Mouse (Mus musculus) splenic B cell, adult 2 months (primary cell): ENCODE results near the gene Olfr545.
"Not testable (repeated sequence)": the region's sequence is repeated elsewhere in the genome, so short reads cannot be mapped to it uniquely, and the experiment has no call there.

ENCODE experiments used
- DNase-seq: peaks from one replicate; pipeline ENCODE4 v3.0.0-alpha.2; 2011; ENCODE audit warnings: low read depth, low spot score
- H3K27me3 ChIP-seq: 2 replicates; pipeline ENCODE4 v1.6.1; 2012; ENCODE audit warnings: mild to moderate bottlenecking, low read length, moderate library complexity, mixed read lengths; ENCODE audit not compliant: control insufficient read depth, poor library complexity, insufficient read depth, severe bottlenecking
- H3K36me3 ChIP-seq: 2 replicates; pipeline ENCODE4 v1.6.1; 2012; ENCODE audit warnings: mild to moderate bottlenecking, low read length, moderate library complexity, mixed read lengths; ENCODE audit not compliant: control insufficient read depth, poor library complexity, insufficient read depth, severe bottlenecking

The Olfr545 gene

DNA sequence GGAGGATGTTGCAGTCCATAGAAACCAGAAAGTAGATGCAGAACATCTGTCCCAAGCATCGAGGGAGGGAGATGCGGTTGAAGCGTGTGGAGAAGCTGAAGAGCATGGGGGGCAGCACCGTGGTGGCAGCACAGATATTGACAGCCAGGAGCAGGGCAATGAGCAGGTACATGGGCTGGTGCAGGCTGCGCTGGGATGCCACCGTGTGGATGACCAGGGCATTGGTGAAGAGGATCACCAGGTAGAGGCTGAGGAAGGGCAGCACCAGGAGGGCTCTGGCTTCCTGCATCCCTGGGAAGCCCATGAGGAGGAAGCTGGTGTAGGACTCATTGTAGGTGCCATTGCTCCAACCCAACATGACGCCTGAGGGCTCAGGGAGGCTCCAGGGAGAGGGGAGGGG lies 5.0 kb downstream of the Olfr545 start:
- H3K36me3 ChIP-seq, H3K27me3 ChIP-seq, DNase-seq: not testable (repeated sequence)

DNA sequence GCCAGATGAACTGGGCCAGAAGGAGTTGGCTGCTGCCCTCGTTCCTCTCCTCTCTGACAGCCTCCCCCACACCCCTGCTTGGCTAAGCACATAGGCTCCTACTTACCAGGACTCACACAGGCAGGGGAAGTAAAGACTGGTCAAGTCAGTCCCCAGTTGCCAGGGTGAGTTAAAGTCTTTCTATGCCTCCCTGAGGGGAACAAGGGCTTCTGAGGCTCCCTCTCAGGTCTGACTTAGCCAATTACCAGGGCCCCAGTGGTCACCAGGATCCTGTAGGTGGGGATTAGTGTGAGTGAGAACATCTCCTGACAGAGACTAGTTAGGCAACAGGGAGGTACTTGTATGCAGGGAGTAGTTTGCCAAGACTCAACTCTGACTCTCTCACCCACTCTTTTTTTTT lies 11.2 kb downstream of the Olfr545 start, which contains the start of gene Olfr544:
Gene Olfr544 (minus strand): TSS at position 153 of the 400 bp plus-strand sequence.
- Histone ChIP-seq H3K36me3 (no peaks in the 10 kb centered on the region), H3K27me3 (no peaks in the 10 kb centered on the region)
- no peak for DNase-seq

DNA sequence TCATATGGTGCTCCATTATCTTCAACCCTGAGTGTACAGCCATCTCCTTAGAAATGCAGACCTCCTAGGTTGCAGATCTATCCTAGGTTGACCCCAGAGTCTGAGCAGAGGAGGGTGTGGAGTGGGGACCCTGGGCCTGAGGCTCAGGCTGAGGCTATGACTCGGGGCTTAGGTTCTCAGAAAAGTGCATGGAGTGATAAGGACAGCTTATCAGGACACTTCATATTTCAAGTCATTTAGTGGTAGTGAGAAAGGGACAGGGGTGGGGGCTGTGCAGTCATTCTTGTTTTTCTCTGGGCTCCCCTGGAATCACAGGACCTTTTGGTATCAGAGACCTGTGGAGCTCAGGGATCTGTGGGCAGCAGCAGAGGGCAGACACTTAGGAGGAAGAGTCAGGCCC lies 13.3 kb downstream of the Olfr545 start:
- Histone ChIP-seq H3K36me3 (no peaks in the 10 kb centered on the region), H3K27me3 (no peaks in the 10 kb centered on the region)
- DNase-seq, result no peak

DNA sequence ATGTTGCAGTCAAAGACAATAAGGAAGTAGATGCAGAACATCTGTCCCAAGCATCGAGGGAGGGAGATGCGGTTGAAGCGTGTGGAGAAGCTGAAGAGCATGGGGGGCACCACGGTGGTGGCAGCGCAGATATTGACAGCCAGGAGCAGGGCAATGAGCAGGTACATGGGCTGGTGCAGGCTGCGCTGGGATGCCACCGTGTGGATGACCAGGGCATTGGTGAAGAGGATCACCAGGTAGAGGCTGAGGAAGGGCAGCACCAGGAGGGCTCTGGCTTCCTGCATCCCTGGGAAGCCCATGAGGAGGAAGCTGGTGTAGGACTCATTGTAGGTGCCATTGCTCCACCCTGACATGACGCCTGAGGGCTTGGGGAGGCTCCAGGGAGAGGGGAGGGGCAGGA lies 14.6 kb downstream of the Olfr545 start:
- H3K27me3 ChIP-seq, H3K36me3 ChIP-seq, DNase-seq: not testable (repeated sequence)

DNA sequence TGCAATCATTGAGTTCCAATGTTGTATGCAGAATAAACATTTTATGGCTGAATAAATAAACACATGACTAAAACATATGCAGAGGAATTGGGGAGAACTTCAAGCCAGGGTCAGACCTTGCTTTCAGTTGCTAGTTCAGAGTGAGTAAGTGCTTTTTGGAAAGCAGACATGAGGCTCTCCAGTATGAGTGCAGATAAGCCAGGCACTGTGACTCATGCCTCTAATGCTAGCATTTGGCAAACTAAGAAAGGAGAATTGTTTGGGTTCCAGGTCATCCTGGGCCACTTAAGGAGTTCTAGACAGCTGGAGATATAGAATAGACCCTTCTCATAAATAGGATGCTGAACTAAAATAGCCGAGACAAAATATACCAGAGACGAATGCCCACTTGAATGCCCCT lies 15.7 kb downstream of the Olfr545 start:
- no peak for DNase-seq

GRCm38 (mm10) chr7:102481579-102481978 lies 17.8 kb downstream of the Olfr545 start, which contains the start of gene Olfr543:
Olfr543 (minus strand) TSS chr7:102481679.
- Histone ChIP-seq H3K27me3 (no peaks in the 10 kb centered on the region), H3K36me3 (no peaks in the 10 kb centered on the region)
- no peak for DNase-seq

More for the DNA sequence above, 15.7 kb downstream of the Olfr545 start:
- H3K36me3 ChIP-seq, result no peaks in the 10 kb centered on the region
- no peaks in the 10 kb centered on the region for H3K27me3 ChIP-seq

DNA sequence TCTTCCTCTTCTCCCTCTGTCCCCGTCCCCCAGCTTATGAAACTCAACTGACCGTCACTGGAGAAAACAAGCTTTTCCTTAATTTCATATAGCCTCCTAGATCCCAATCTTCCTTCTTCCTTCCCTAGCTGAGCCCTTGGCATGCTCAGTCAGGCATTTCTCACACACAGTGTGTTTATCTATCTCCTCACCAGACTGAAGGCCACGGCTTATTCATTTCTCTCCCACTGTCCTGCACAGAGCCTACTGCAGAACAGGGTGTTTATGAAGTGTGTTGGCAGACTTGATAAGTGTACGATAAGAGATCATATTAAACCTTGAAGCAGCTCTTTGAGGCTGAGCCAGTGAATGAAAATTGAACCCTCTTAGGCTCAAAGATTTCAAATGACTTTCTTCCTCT lies 18.6 kb downstream of the Olfr545 start:
- DNase-seq, result no peak
- Histone ChIP-seq H3K27me3 (no peaks in the 10 kb centered on the region), H3K36me3 (no peaks in the 10 kb centered on the region)

- Histone ChIP-seq H3K27me3 (no peaks in the 10 kb centered on the region), H3K36me3 (no peaks in the 10 kb centered on the region)
- no peak for DNase-seq
Observed at GRCm38 (mm10) chr7:102479368-102480078, 19.9 kb downstream of the Olfr545 start.

DNA sequence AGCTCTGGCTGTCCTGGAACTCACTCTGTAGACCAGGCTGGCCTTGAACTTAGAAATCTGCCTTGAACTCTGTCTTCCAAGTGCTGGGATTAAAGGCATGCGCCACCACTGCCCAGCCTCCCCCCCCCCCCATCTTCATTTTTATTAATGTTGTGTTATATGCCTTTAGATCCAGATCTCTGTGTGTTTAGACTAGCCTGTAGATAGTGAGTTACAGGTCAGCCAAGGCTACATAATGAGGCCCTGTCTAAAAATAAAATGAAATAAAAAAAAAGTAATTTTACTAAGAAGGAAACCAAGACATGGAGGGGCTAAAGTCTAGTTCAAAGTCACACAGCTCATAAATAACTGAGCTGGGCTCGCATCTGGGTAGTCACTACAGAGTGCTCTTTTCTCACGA lies 20.4 kb downstream of the Olfr545 start:
- Histone ChIP-seq H3K27me3 (no peaks in the 10 kb centered on the region), H3K36me3 (no peaks in the 10 kb centered on the region)
- no peak for DNase-seq

DNA sequence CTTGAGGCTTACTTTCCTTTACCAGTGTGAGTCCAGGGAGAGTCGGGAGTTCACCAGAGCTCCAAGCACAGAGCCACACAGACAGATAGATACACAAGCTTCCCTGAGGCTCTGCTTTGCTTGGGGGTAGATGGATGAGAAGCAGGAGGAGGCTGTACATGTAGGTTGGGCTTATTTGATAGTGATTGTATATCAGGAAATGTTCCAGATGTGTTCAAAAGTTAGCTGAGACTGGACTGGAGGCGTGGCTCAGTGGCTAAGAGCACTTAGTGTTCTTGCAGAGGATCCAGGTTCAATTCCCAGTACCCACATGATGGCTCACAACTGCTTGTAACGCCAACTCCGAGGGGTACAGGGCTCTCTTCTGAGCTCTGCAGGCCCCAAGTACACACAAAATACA lies 20.9 kb downstream of the Olfr545 start:
- Histone ChIP-seq H3K27me3 (no peaks in the 10 kb centered on the region), H3K36me3 (no peaks in the 10 kb centered on the region)
- DNase-seq, result no peak

DNA sequence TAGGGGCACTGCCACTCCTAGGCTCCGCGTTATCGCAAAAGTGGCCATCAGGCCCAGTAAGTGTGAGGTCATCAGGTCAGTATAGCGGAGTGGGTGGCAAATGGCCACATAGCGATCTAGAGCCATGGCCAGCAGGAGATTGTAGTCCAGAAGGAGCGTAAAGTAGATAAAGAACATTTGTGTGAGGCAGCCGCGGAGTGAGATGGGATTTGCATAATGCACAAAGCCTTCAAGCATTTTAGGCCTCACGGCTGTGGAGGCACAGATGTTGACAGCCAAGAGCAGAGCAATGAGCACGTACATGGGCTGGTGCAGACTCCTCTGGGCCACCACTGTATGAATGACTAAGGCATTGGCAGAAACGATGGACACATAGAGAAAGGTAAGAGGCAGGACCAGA lies 22.0 kb downstream of the Olfr545 start:
- Histone ChIP-seq H3K27me3 (no peaks in the 10 kb centered on the region), H3K36me3 (no peaks in the 10 kb centered on the region)
- DNase-seq, result no peak

- DNase-seq, result no peak
- H3K27me3 ChIP-seq, result no peaks in the 10 kb centered on the region
- H3K36me3 ChIP-seq, result no peaks in the 10 kb centered on the region
Observed at GRCm38 (mm10) chr7:102476601-102477000, 22.8 kb downstream of the Olfr545 start.

DNA sequence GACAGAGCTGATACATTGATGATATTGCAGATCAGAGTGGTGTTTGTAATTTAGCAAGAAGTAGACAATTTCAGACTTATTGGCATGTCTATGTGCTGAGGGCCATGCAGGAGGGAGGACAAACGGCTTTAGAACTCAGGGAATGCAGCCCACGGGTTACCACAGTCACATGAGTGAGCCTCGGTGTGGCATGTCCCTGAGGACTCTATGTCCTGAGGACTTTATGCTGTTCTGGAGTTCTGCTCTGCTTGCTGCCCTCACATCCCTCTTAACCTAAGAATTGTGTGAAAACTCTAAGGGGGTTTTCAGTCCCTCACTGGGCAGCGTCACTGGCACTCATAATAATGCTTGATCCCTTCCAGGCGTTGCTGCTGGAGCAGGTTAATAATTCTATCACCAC lies 26.7 kb downstream of the Olfr545 start:
- H3K27me3 ChIP-seq, result no peaks in the 10 kb centered on the region
- DNase-seq, result no peak

DNA sequence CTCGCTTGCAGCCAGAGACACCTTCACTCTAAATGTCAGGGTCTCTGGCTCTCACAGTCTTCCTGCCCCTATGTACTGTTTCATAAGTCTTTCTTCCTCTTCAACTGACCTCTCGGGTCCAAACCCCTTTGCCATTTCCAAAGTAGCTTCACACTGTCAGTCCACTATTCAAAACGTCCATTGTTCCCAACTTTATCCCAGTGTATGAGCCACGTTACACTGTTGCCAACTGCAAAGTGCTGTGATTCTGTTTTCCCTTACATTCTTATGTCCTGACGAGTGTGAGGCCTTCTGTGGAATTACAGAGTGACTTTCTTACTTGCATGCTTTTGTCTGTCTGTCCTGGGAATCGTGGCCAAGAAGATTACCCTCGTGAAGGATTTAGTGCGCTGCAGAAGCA lies 31.8 kb downstream of the Olfr545 start:
- no peaks in the 10 kb centered on the region for H3K27me3 ChIP-seq

More for the DNA sequence above, 26.7 kb downstream of the Olfr545 start:
- H3K36me3 ChIP-seq, result peaks cover 3% of the 10 kb centered on the region; the same call in 1 of the 2 replicates

DNA sequence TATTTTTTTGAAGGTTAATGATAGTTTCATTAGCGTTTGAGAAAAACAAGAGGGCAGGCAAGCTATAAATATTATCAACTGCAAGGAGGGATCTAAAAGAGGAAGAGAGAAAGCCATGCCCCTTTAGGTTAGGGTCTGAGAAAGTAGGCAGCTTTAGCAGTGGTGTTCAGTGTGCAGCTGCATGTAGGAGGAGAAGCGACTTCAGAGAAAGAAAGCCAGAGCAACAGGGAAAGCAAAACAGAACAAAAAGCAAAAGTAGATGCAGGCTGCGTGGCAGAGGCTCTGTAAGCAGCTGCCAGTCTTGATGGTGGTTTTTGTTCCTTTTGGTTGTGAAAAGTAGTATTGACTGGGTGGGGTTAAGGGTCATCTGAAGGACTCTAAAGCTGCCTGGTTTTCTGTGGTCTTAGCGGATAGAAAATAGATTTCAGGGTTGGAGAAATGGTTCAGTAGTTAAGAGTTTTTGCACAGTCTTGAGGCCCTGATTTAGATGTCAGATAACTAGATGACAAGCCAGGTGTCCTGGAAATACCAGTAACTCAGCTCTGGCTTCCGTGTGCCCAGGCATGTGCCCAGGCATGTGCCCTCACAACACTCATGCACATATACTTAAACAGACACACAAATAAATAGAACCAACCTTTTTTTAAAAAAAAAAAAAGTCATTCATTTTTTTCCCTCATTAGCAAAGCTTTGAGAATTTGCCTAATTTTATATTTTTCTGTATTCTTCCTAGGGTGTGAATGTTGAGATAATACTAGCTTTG lies 40.6 kb downstream of the Olfr545 start:
- peak; percentile 64 for DNase-seq
- H3K36me3 ChIP-seq, result no peaks in the 10 kb centered on the region; the same call in 1 of the 2 replicates
- H3K27me3 ChIP-seq, result no peaks in the 10 kb centered on the region

More for the DNA sequence above, 31.8 kb downstream of the Olfr545 start:
- DNase-seq, result no peak
- H3K36me3 ChIP-seq, result peaks cover 6% of the 10 kb centered on the region; the same call in 1 of the 2 replicates
